32 mouse cellular contexts compared by ENCODE assay signal in genomic region chr16:18357977-18358376, GRCm38 (mm10).
"Had no signal": no experiment of that assay in that cellular context is flagged by ENCODE, and none has a peak within 500 bp of the region (broad histone marks: within the 10 kb centered on the region; RNA-seq: fewer than 3 reads in every experiment).

No protein-coding gene starts in this region.

- H3K36me3 ChIP-seq: limb, embryonic 10.5 days; limb, embryonic 12.5 days; limb, embryonic 13.5 days; limb, embryonic 15.5 days; liver, embryonic 12.5 days; liver, embryonic 13.5 days; liver, embryonic 15.5 days; lung, embryonic 15.5 days; midbrain, embryonic 12.5 days had no signal

- H3K4me2 ChIP-seq: limb, embryonic 12.5 days; limb, embryonic 13.5 days; limb, embryonic 15.5 days; liver, embryonic 11.5 days; liver, embryonic 12.5 days; liver, embryonic 13.5 days; liver, embryonic 15.5 days; lung, embryonic 14.5 days; lung, embryonic 15.5 days; midbrain, embryonic 11.5 days; midbrain, embryonic 12.5 days; midbrain, embryonic 13.5 days; midbrain, embryonic 15.5 days; neural tube, embryonic 12.5 days had no signal

- H3K27ac ChIP-seq: limb, embryonic 10.5 days; limb, embryonic 12.5 days; limb, embryonic 13.5 days; limb, embryonic 15.5 days; liver, embryonic 12.5 days; liver, embryonic 13.5 days; liver, embryonic 14.5 days; liver, embryonic 15.5 days; lung, embryonic 15.5 days; macrophage; midbrain, embryonic 10.5 days; midbrain, embryonic 12.5 days; midbrain, embryonic 13.5 days; midbrain, embryonic 15.5 days; neural tube, embryonic 12.5 days had no signal

- H3K4me3 ChIP-seq: limb, embryonic 10.5 days; limb, embryonic 12.5 days; limb, embryonic 13.5 days; limb, embryonic 15.5 days; liver, embryonic 12.5 days; liver, embryonic 13.5 days; liver, embryonic 15.5 days; lung, embryonic 15.5 days; megakaryocyte, embryonic 14.5 days; midbrain, embryonic 10.5 days; midbrain, embryonic 12.5 days; midbrain, embryonic 13.5 days; midbrain, embryonic 15.5 days; myocyte; neural tube, embryonic 12.5 days had no signal

- H3K9ac ChIP-seq: limb, embryonic 12.5 days; limb, embryonic 13.5 days; limb, embryonic 15.5 days; liver, embryonic 12.5 days; liver, embryonic 13.5 days; liver, embryonic 14.5 days; liver, embryonic 15.5 days; liver, postnatal 0 days; lung, embryonic 14.5 days; lung, embryonic 15.5 days; midbrain, embryonic 12.5 days; midbrain, embryonic 13.5 days; midbrain, embryonic 15.5 days; neural tube, embryonic 12.5 days had no signal

- H3K9me3 ChIP-seq: limb, embryonic 10.5 days; limb, embryonic 12.5 days; limb, embryonic 13.5 days; limb, embryonic 15.5 days; liver, embryonic 12.5 days; liver, embryonic 13.5 days; liver, embryonic 15.5 days; lung, embryonic 15.5 days; midbrain, embryonic 10.5 days; midbrain, embryonic 12.5 days; midbrain, embryonic 13.5 days; midbrain, embryonic 15.5 days; neural tube, embryonic 12.5 days had no signal

- H3K27me3 ChIP-seq: limb, embryonic 12.5 days; limb, embryonic 13.5 days; limb, embryonic 15.5 days; liver, embryonic 12.5 days; liver, embryonic 13.5 days; liver, embryonic 15.5 days; lung, embryonic 15.5 days; midbrain, embryonic 12.5 days; midbrain, embryonic 13.5 days; midbrain, embryonic 15.5 days; neural tube, embryonic 12.5 days had no signal

- DNase-seq: left cerebral cortex, postnatal 4 days; liver; liver, embryonic 13.5 days; liver, postnatal 0 days; lung, adult 18-20 months; lung, adult 2 months; lung, embryonic 14.5 days; lung, postnatal 10 days; lung, postnatal 14 days; lung, postnatal 36 days; lung, postnatal 4 days; midbrain, embryonic 14.5 days had no signal

- ATAC-seq: liver, embryonic 12.5 days; liver, postnatal 0 days; lung, postnatal 0 days; midbrain, embryonic 13.5 days; midbrain, embryonic 15.5 days; midbrain, embryonic 16.5 days had no signal

- H3K4me1 ChIP-seq: limb, embryonic 12.5 days; limb, embryonic 13.5 days; limb, embryonic 15.5 days; lung, embryonic 15.5 days; neural tube, embryonic 12.5 days had no signal
